In genomic region chr10:42092500-42092899, GRCm38 (mm10) we compare ENCODE assay signal across 9 mouse cellular contexts.
DNase-seq lines count a peak whose midpoint lies in the region; ATAC-seq lines count a peak whose summit lies in the region.
"Had no signal": no experiment of that assay in that cellular context is flagged by ENCODE, and none has a peak within 500 bp of the region (broad histone marks: within the 10 kb centered on the region; RNA-seq: fewer than 3 reads in every experiment).

No protein-coding gene starts in this region.

- no peaks in the 10 kb centered on the region for H3K27me3 ChIP-seq in limb, embryonic 13.5 days

- H3K27ac ChIP-seq in limb, embryonic 13.5 days = peak overlapping the region; percentile 11; the same call in 1 of the 2 replicates
- H3K27ac ChIP-seq: left cerebral cortex, adult 2 months had no signal

- no peak overlapping the region for H3K4me2 ChIP-seq in limb, embryonic 13.5 days (replicated peaks)

- 0 out of 2 replicates have a peak, but pooled peaks have one; percentile 2 for ATAC-seq in limb, embryonic 13.5 days (ENCODE audit: low FRiP score, low read depth)

- no peak overlapping the region for H3K9ac ChIP-seq in limb, embryonic 13.5 days

- H3K4me1 ChIP-seq in limb, embryonic 13.5 days = peaks cover 44% of the 10 kb centered on the region

- H3K36me3 ChIP-seq in limb, embryonic 13.5 days = no peaks in the 10 kb centered on the region

- no peaks in the 10 kb centered on the region for H3K9me3 ChIP-seq in limb, embryonic 13.5 days

- DNase-seq in frontal cortex, adult 2 months (ENCODE audit: extremely low spot score in 1 of 2, low spot score in 1 of 2) = peak; percentile 20 to 40
- DNase-seq in frontal cortex, postnatal 10 days (ENCODE audit: low spot score in 2 of 2) = no peak
- peak; percentile 79 for DNase-seq in MN1 (ENCODE audit: low spot score)
- peak; percentile 91 for DNase-seq in cerebellum, adult 9-11 months
- DNase-seq in heart, postnatal 10 days = peak; percentile 55 to 68
- DNase-seq in c-Kit-positive CD71-positive TER-119-positive erythroid progenitor cells, embryonic 14.5 days (ENCODE audit: low spot score) = no peak
- DNase-seq in spleen, postnatal 4 days (ENCODE audit: low spot score in 2 of 2) = no peak

- no peak overlapping the region for H3K4me3 ChIP-seq in limb, embryonic 13.5 days
- H3K4me3 ChIP-seq: left cerebral cortex, adult 2 months had no signal

- 40% methylated on average over 6 of the region's 6 CpGs for WGBS in limb, embryonic 13.5 days

- intact Hi-C loops in heart, postnatal 10 days (cut with DNase I) = no loop called here

Comparison
In these comparisons a context has a peak if more than half of its experiments do, and no peak if none do; other contexts are left out.
1. DNase-seq: peak in frontal cortex, adult 2 months (2 of 2), MN1 (single experiment), cerebellum, adult 9-11 months (single experiment) and heart, postnatal 10 days (2 of 2); none in frontal cortex, postnatal 10 days (0 of 2), c-Kit-positive CD71-positive TER-119-positive erythroid progenitor cells, embryonic 14.5 days (single experiment) and spleen, postnatal 4 days (0 of 2).